Mouse (Mus musculus) activated CD4-positive, CD25-positive, alpha-beta regulatory T cell, adult 9 weeks (primary cell): ENCODE data around the gene Foxm1. TPM values are rescaled to one million over a fixed set of nuclear protein-coding genes. Genes with fewer than 3 reads are reported as not detected.

Experiments
- polyA plus RNA-seq: library from polyadenylated mRNA; unstranded; fragments of 100-300 nt; shearing (Covaris generic); gene quantifications from one replicate; pipeline ENCODE4 v1.2.1, GENCODE M21; 2017

Gene Foxm1
- polyA plus RNA-seq, result 3.1 TPM

GRCm38 (mm10) chr6:128362381-128363006 is at the start of gene Foxm1, which contains the start of gene Rhno1:
TSS of gene Foxm1 (plus strand) at chr6:128362967.
TSS of gene Rhno1 (minus strand) at chr6:128362911.

DNA sequence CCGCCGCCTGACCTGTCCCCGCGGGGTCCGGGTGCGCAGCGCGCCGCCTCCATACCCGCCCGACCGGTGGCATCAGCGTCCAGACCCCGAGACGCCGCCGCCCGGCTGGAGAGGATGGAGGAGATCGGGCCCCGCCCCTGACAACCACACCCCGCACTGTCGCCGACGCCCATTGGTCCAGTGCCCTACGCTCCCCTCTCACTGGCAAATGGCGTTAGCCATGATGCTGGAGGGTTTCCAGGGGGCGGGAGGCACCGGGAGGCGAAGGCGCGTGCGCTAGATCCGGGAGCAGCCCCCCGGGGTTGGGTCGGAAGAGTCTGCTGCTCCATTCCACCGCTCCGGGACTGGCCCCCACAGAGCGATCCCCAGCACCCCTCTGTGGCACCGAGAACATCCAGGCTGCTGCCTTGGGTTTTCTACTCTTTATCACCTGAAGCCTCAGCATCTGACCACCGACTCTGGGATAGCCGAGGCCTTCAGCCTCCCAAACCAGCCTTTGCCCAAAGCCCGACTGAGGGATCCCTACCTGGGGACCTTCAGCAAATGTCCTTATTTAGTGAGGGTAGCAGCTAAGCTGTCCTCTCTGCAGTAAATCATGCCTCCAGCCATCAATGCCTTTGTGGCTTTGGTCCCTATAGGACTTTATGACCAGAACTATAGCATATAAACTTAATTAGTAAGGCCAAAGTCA is 6.9 kb upstream of the Foxm1 start, which contains the start of gene Tulp3:
Gene Tulp3, minus strand, starts transcription at position 126 of the 691 bp plus-strand sequence.

GRCm38 (mm10) chr6:128375192-128375591 is 12.4 kb downstream of the Foxm1 start, which contains the start of the genes Tex52 and Gm44596:
TSS of gene Tex52 (plus strand) at chr6:128375456.
TSS of gene Gm44596 (plus strand) at chr6:128375503.

GRCm38 (mm10) chr6:128398996-128399395 is 36.2 kb downstream of the Foxm1 start, which contains the start of gene Nrip2:
TSS of gene Nrip2 (plus strand) at chr6:128399296.

DNA sequence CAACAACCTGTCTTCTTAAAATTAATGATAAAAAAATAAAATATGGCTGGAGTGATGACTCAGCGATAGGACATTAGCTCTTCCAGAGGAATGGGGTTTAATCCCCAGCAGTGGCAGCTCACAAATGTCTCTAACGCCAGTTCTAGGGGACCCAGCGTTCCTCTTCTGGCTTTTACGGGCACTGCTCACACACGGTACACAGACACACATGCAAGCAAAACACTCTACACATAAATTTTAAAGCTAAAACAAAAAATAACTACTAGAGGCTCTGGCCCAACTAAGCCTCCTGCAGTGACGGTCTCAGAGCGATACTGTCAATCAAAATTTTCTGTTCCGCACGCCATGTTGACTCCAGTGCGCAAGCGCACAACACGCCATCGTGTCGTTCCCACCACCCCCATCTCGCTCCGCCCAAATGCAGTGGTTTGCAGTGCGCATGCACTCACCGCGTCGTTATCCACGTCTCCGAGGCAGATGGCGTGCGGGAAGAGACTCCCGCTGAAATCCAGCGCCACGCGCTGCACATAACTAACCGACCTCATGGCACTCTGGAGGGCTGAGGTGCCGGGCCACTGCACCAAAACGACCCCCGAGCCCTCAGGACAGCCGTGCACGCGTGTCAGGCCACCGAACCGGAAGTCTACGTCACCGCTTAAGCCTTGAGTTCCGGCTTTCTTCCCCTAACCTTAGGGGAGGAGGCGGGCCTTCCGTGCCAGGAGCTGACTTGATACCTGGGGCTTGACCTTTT is 61.7 kb downstream of the Foxm1 start, which contains the start of gene Itfg2:
Gene Itfg2, minus strand, starts transcription at position 663 of the 751 bp plus-strand sequence.

Other genes with a start within 250 kb of the Foxm1 start
- gene Tspan9, start 219.4 kb upstream of the Foxm1 start, polyA plus RNA-seq, result 1.1 TPM
- gene Tead4, start 62.1 kb upstream of the Foxm1 start, polyA plus RNA-seq, result not detected
- gene Tulp3, start 7.1 kb upstream of the Foxm1 start, polyA plus RNA-seq, result 1.8 TPM
- gene Rhno1, start 56 bp upstream of the Foxm1 start, polyA plus RNA-seq, result 56.7 TPM
- gene Tex52, start 12.5 kb downstream of the Foxm1 start, polyA plus RNA-seq, result not detected
- gene Gm44596, start 12.5 kb downstream of the Foxm1 start, polyA plus RNA-seq, result not detected
- 1.4 TPM for gene Nrip2, start 36.3 kb downstream of the Foxm1 start, polyA plus RNA-seq
- 24.7 TPM for gene Itfg2, start 62.0 kb downstream of the Foxm1 start, polyA plus RNA-seq
- 61.6 TPM for gene Fkbp4, start 75.7 kb downstream of the Foxm1 start, polyA plus RNA-seq
- not detected for gene Pzp, start 163.8 kb downstream of the Foxm1 start, polyA plus RNA-seq
- not detected for gene A2ml1, start 218.6 kb downstream of the Foxm1 start, polyA plus RNA-seq